Mouse (Mus musculus) ovary, postnatal 36 days (tissue): ENCODE measurements around the gene Aspn.

ENCODE experiments used
- DNase-seq: peaks from one replicate; pipeline ENCODE4 v3.0.0; 2022; ENCODE audit warnings: low spot score, mixed read lengths

Aspn gene

GRCm38 (mm10) chr13:49544279-49544678 is at the start of gene Aspn:
TSS of gene Aspn (plus strand) at chr13:49544443.
- DNase-seq: no peak

GRCm38 (mm10) chr13:49504510-49504909 is 39.7 kb upstream of the Aspn start, which contains the start of gene Ecm2:
TSS of gene Ecm2 (plus strand) at chr13:49504810.
- DNase-seq: no peak

GRCm38 (mm10) chr13:49505776-49506175 is 38.5 kb upstream of the Aspn start:
- no peak for DNase-seq

GRCm38 (mm10) chr13:49507176-49507575 is 37.1 kb upstream of the Aspn start:
- no peak for DNase-seq

- DNase-seq: no peak
Measured at GRCm38 (mm10) chr13:49518761-49519160, 25.5 kb upstream of the Aspn start.

- no peak for DNase-seq
Measured at GRCm38 (mm10) chr13:49526235-49526634, 18.0 kb upstream of the Aspn start.

GRCm38 (mm10) chr13:49530636-49531035 is 13.6 kb upstream of the Aspn start:
- DNase-seq: no peak

- peak; percentile 11 for DNase-seq
Measured at GRCm38 (mm10) chr13:49536946-49537345, 7.3 kb upstream of the Aspn start.

GRCm38 (mm10) chr13:49538693-49539092 is 5.5 kb upstream of the Aspn start:
- no peak for DNase-seq

- DNase-seq: no peak
Measured at GRCm38 (mm10) chr13:49545646-49546045, 1.4 kb downstream of the Aspn start.

GRCm38 (mm10) chr13:49546517-49546916 is 2.3 kb downstream of the Aspn start:
- no peak for DNase-seq

GRCm38 (mm10) chr13:49547563-49548150 is 3.4 kb downstream of the Aspn start:
- DNase-seq: no peak

GRCm38 (mm10) chr13:49549616-49550015 is 5.4 kb downstream of the Aspn start:
- no peak for DNase-seq

- no peak for DNase-seq
Measured at GRCm38 (mm10) chr13:49554519-49554918, 10.3 kb downstream of the Aspn start.

GRCm38 (mm10) chr13:49556203-49556602 is 12.0 kb downstream of the Aspn start:
- DNase-seq: no peak

GRCm38 (mm10) chr13:49556924-49557323 is 12.7 kb downstream of the Aspn start:
- DNase-seq: no peak

GRCm38 (mm10) chr13:49559185-49559584 is 14.9 kb downstream of the Aspn start:
- DNase-seq: peak; percentile 66

GRCm38 (mm10) chr13:49560886-49561285 is 16.6 kb downstream of the Aspn start:
- DNase-seq: no peak

GRCm38 (mm10) chr13:49564347-49564746 is 20.1 kb downstream of the Aspn start:
- DNase-seq: no peak

- DNase-seq: no peak
Measured at GRCm38 (mm10) chr13:49570371-49570770, 26.1 kb downstream of the Aspn start.

GRCm38 (mm10) chr13:49571418-49571817 is 27.2 kb downstream of the Aspn start:
- no peak for DNase-seq

GRCm38 (mm10) chr13:49581541-49582530 is 37.6 kb downstream of the Aspn start, which contains the start of gene Omd:
TSS of gene Omd (plus strand) at chr13:49582462.
- no peak for DNase-seq

GRCm38 (mm10) chr13:49583859-49584258 is 39.6 kb downstream of the Aspn start:
- no peak for DNase-seq
